Mouse (Mus musculus) WW6 (cell line): Measurements from ENCODE around the gene Dagla.
A peak's percentile ranks its signal among the peaks of the same experiment; 100 is the strongest.

Source experiments
- DNase-seq: peaks from one replicate; pipeline ENCODE4 v3.0.0-alpha.2; 2013; ENCODE audit warnings: low read depth, low spot score

Dagla gene

GRCm38 (mm10) chr19:10304810-10305544, at the start of gene Dagla:
Dagla (minus strand) TSS chr19:10304877.
- peak; percentile 29 for DNase-seq

DNA sequence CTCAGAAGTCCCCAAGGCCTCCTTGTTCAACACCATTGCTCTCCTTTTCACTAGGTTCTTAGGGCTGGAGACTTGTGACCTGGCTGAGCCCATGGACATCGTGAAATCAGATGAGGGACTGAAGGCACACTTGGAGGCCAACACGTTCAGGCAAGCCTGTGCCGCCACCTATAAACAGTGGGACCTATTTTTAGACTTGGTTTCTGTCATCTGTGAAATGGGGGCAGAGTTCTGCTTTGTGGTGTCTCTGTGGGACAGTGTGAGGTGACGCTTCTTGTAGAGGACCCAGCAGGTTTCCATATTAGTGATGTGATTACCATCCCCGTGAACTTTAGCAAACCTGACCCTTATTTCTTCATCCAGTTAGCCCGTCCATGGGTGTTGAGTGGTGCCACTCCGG, 47.5 kb upstream of the Dagla start:
- DNase-seq: no peak

DNA sequence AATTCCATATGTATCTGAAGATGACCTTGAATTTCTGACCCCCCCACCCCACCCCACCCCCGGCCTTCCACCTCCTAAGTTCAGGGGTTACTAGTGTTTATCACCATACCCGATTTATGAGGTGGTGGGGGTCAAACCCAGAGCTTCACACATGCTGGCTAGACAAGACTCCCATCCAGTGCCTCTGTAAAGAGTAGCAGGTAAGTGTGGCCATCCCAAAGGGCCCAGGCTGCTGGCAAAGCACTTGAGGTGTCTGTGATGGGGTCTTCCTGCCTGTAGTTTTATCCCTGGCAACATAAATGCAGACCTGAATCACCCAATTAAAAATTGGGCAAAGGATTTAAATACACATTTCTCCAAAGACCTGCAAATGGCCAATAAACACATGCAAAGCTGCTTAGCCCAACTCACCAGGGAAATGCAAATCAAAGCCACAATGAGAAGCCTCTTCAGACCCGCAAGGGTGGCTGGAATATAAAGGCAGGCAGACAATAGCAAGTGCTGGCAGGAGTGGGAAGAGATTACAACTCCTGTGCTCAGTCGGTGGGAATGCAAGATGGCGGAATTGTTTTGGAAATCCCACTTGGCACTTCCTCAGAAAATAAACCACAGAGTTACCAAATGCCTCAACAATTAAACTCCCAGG, 43.1 kb upstream of the Dagla start:
- no peak for DNase-seq

DNA sequence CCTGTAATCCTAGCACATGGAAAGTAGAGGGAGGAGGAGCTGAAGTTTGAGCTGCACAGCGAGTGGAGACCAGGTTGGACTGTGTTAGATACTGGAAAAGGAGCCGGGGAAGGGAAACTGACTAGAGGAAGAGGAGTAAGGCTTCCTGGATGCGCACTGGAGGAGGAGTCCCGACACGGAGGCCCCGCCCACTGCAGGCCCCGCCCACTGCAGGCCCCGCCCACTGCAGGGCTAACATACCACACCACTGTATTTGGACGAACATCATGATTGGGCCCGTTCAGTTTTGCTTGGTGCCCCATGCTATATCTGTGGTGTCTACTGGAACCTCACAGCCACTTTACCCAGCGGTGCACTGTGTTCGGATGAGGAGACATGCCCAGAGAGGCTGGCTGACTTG, 41.0 kb upstream of the Dagla start:
- DNase-seq: no peak

DNA sequence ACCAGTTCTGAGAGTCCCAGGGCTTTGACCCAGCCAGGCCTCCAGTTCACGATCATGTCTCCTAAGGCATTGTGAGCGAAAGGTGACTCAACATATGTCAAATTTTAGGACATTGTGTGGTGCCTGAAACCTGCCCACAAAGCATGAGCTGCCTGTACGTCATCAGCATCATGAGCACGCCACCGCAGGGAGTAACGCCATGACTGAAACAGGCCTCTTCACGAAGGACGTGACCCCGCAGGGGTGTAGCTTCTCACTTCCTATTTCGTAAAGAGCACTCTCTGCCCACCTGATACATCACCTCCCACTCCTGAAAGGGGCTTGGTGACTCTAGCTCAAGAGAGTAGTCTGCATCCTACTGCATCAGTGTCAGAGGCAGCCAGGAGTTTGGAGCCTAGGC, 39.2 kb upstream of the Dagla start:
- no peak for DNase-seq

- no peak for DNase-seq
Measured at GRCm38 (mm10) chr19:10341817-10342439, 37.3 kb upstream of the Dagla start.

- no peak for DNase-seq
Measured at GRCm38 (mm10) chr19:10341152-10341551, 36.5 kb upstream of the Dagla start.

DNA sequence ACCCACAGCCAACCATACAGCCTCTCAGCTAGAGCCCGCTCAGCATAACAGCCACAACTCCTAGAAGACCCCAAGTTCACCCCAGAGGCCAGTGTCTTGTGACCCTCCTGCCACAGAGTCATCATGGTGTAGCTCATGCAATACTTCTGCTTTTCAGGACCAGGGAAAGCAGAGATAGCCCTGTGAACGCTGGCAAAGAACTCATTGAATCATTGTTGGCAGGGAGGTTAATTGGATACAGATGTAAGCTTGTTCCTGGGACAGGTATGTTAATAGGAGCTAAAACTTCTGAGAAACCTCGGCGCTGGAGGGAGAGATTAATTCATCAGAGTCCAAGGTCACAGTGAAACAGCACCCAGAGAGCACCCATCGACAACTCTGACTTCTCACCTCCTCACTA, 36.0 kb upstream of the Dagla start:
- no peak for DNase-seq

DNA sequence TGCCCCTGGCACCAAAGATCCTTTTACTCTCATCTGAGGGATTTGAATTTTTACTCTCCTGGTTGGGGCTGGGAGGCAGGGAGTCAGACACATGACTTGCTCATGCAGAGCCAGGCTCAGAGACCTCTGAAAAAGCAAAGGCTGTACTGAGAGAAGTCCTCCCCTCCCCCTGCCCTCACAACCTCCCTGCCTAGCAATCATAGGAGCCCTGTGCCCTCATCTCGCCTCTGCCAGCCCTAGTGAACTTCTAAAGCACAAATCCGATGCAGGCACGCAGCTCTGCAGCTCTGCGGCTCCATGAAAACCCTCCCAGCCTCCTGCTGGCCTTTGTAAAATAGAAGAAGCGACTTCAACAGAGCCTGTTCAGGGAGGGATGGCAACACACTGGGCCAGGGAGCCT, 34.6 kb upstream of the Dagla start:
- no peak for DNase-seq

DNA sequence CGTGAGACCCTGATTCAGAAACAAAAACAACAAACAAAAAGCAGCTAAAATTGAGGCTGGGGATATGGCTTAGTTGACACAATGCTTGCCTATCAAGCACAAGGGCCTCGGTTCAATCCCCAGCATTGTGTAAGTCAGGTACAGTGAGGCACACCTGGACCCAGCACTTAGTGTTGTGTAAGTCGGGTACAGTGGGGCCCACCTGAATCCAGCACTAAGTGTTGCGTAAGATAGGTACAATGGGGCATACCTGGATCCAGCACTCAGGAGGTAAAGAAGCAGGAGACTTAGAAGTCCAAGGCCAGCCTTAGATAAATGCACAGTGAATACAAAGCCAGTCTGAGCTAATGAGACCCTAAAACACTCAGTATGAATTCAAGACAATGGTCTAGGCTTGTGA, 34.0 kb upstream of the Dagla start:
- DNase-seq: no peak

DNA sequence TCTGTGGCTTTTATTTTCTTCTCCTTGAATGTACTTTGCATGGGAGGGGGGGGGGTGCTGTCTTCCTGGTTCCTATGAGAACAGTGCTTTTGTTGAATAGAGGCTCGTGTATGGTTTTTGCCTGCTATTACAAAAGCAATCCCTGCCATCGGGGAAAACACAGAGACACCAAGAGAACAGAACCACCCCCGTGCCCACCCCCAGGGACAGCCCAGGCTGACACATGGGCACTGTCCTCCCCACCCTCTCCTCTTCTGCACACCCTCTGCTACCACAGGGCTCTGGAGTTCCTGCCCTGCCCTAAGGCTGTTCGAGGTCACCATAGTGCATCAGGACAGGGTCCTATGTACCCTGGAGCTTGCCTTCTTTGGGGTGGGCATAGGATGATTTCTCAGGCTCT, 29.8 kb upstream of the Dagla start:
- no peak for DNase-seq

GRCm38 (mm10) chr19:10333545-10334252, 29.0 kb upstream of the Dagla start:
- no peak for DNase-seq

GRCm38 (mm10) chr19:10331706-10332105, 27.0 kb upstream of the Dagla start:
- DNase-seq: no peak

DNA sequence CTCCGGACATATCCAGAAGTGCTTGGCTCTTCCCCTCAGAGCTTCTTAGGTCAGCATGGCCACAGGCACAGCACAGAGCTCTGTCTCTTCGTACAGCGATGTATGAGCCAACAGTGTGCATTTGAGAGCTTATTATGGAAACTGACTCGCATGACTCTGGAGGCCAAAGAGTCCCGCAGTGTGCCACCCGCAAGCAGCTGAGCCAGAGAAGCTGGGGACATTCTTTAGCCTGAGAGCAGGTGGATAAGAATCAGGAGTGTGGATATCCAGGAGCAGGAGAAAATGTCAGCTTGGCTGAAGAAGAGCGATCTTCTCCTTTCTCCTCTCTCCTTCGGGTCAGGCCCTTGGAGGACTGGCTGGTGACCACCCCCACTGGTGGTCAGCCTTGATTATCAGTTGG, 24.4 kb upstream of the Dagla start:
- DNase-seq: no peak

GRCm38 (mm10) chr19:10326609-10327008, 21.9 kb upstream of the Dagla start:
- no peak for DNase-seq

DNA sequence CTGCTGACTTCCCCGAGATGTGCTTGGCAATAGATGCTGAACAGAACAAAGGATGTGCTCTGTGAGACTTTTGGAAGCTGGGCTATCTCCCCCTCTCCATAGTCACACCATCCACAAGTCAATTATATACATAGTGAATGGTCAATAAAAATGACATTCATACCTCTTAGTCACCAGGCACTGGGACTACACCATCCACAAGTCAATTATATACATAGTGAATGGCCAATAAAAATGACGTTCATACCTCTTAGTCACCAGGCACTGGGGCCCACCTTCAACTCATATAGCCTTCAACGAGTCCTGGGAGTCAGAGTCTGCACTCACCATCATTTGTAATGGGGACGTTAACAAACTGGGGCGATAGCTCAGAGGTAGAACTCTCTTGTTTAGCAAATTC, 19.2 kb upstream of the Dagla start:
- DNase-seq: no peak

GRCm38 (mm10) chr19:10323362-10323837, 18.7 kb upstream of the Dagla start:
- no peak for DNase-seq

DNA sequence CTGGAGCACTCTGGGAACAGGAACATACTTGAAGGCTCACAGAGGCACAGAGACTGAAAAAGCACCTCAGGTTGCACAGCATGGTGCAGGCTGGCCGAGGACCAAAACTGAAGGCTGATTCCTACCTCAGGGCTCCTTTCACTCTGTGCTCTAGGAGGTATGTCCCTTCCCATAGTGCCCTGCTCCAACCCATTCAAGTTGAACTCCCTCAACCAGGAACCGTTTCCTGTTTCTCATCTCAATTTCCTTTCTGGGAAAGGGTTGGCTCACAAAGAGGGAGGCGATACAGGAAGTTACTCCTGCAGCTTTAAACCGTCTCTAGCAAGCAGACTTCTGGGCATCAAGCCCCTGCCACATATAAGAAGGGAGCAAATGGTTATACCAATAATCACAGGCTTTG, 13.1 kb upstream of the Dagla start:
- no peak for DNase-seq

GRCm38 (mm10) chr19:10317358-10317757, 12.7 kb upstream of the Dagla start:
- no peak for DNase-seq

GRCm38 (mm10) chr19:10316956-10317355, 12.3 kb upstream of the Dagla start:
- no peak for DNase-seq

- DNase-seq: no peak
Measured at GRCm38 (mm10) chr19:10312072-10312471, 7.4 kb upstream of the Dagla start.

- DNase-seq: no peak
Measured at GRCm38 (mm10) chr19:10308990-10309389, 4.3 kb upstream of the Dagla start.
